Comparison of ENCODE assay signal across 23 mouse cellular contexts in genomic region chr8:75015981-75016380, GRCm38 (mm10). TPM values are rescaled to one million over a fixed set of nuclear protein-coding genes. Genes with fewer than 3 reads are reported as not detected.
DNase-seq lines count a peak whose midpoint lies in the region; ATAC-seq lines count a peak whose summit lies in the region.
"Had no signal": no experiment of that assay in that cellular context is flagged by ENCODE, and none has a peak within 500 bp of the region (broad histone marks: within the 10 kb centered on the region; RNA-seq: fewer than 3 reads in every experiment).

No protein-coding gene starts in this region.

- 60% methylated on average over 2 of the region's 2 CpGs for WGBS in embryonic facial prominence, embryonic 14.5 days
- 61% methylated on average over 2 of the region's 2 CpGs for WGBS in embryonic facial prominence, embryonic 10.5 days
- 45% methylated on average over 2 of the region's 2 CpGs for WGBS in liver, embryonic 12.5 days (ENCODE audit: insufficient replicate concordance)
- 60% methylated on average over 2 of the region's 2 CpGs for WGBS in forebrain, embryonic 10.5 days

- H3K36me3 ChIP-seq in embryonic facial prominence, embryonic 14.5 days (ENCODE audit: control insufficient read depth, insufficient read depth, low read length): peaks cover 34% of the 10 kb centered on the region
- H3K36me3 ChIP-seq in embryonic facial prominence, embryonic 10.5 days (replicated peaks): peaks cover 73% of the 10 kb centered on the region
- H3K36me3 ChIP-seq in liver, embryonic 12.5 days: peaks cover 34% of the 10 kb centered on the region
- H3K36me3 ChIP-seq in forebrain, embryonic 10.5 days (replicated peaks): peaks cover 75% of the 10 kb centered on the region
- H3K36me3 ChIP-seq: intestine, embryonic 15.5 days had no signal

- no peak overlapping the region for H3K27ac ChIP-seq in embryonic facial prominence, embryonic 14.5 days (replicated peaks; ENCODE audit: low read depth, low read length)
- no peak overlapping the region for H3K27ac ChIP-seq in embryonic facial prominence, embryonic 10.5 days (replicated peaks)
- H3K27ac ChIP-seq in liver, embryonic 12.5 days: peak overlapping the region; percentile 73
- no peak overlapping the region for H3K27ac ChIP-seq in forebrain, embryonic 10.5 days
- H3K27ac ChIP-seq: embryonic facial prominence, embryonic 13.5 days; forebrain, embryonic 12.5 days; heart, embryonic 10.5 days; hindbrain, embryonic 14.5 days; intestine, embryonic 15.5 days; neural tube, embryonic 12.5 days had no signal

- H3K4me3 ChIP-seq in embryonic facial prominence, embryonic 14.5 days (ENCODE audit: low read depth, low read length): no peak overlapping the region
- H3K4me3 ChIP-seq in embryonic facial prominence, embryonic 10.5 days: no peak overlapping the region
- no peak overlapping the region for H3K4me3 ChIP-seq in liver, embryonic 12.5 days
- no peak overlapping the region for H3K4me3 ChIP-seq in forebrain, embryonic 10.5 days
- H3K4me3 ChIP-seq: embryonic facial prominence, embryonic 13.5 days; forebrain, embryonic 12.5 days; heart, embryonic 10.5 days; intestine, embryonic 15.5 days; neural tube, embryonic 12.5 days had no signal

- peak; percentile 44; the same call in 1 of the 2 replicates for ATAC-seq in embryonic facial prominence, embryonic 14.5 days (ENCODE audit: low read depth)
- ATAC-seq in liver, embryonic 12.5 days: peak; percentile 91
- ATAC-seq in megakaryocyte-erythroid progenitor cell, adult 5-6 weeks (replicated peaks; ENCODE audit: low FRiP score, low TSS enrichment, poor library complexity, severe bottlenecking): peak; percentile 97
- ATAC-seq: intestine, embryonic 15.5 days; lung, postnatal 0 days had no signal

- DNase-seq in embryonic facial prominence, embryonic 14.5 days (ENCODE audit: low spot score): no peak
- DNase-seq in embryonic facial prominence, embryonic 10.5 days (ENCODE audit: low spot score): no peak
- peak; percentile 96 for DNase-seq in R1 (ENCODE audit: low read depth, low spot score)
- no peak for DNase-seq in right cerebral cortex, adult 18-20 months
- DNase-seq in layer of hippocampus, postnatal 14 days (ENCODE audit: low spot score in 2 of 2): no peak
- DNase-seq in forebrain, embryonic 10.5 days (ENCODE audit: extremely low spot score, low spot score): no peak
- DNase-seq: adrenal gland, adult 8-10 months; cerebellum, adult 11 months; cerebellum, postnatal 36 days; gastrocnemius, postnatal 25 days; heart, postnatal 14 days; kidney, postnatal 14 days; right cerebral cortex, postnatal 25 days; thymus, postnatal 14 days had no signal

- no peaks in the 10 kb centered on the region for H3K27me3 ChIP-seq in embryonic facial prominence, embryonic 14.5 days (replicated peaks; ENCODE audit: control insufficient read depth, insufficient read depth, low read length)
- H3K27me3 ChIP-seq in embryonic facial prominence, embryonic 10.5 days (replicated peaks; ENCODE audit: low read depth, poor library complexity, severe bottlenecking): no peaks in the 10 kb centered on the region
- H3K27me3 ChIP-seq in liver, embryonic 12.5 days (replicated peaks): no peaks in the 10 kb centered on the region
- H3K27me3 ChIP-seq in forebrain, embryonic 10.5 days (ENCODE audit: poor library complexity, severe bottlenecking): no peaks in the 10 kb centered on the region
- H3K27me3 ChIP-seq: embryonic facial prominence, embryonic 13.5 days; forebrain, embryonic 12.5 days; intestine, embryonic 15.5 days; neural tube, embryonic 12.5 days had no signal

- no peak overlapping the region for H3K9ac ChIP-seq in embryonic facial prominence, embryonic 14.5 days (ENCODE audit: low read depth, low read length)
- H3K9ac ChIP-seq in liver, embryonic 12.5 days: no peak overlapping the region
- H3K9ac ChIP-seq: embryonic facial prominence, embryonic 13.5 days; forebrain, embryonic 12.5 days; hindbrain, embryonic 14.5 days; intestine, embryonic 15.5 days; neural tube, embryonic 12.5 days had no signal

- no peak overlapping the region for H3K4me2 ChIP-seq in embryonic facial prominence, embryonic 14.5 days (ENCODE audit: low read depth, low read length)
- H3K4me2 ChIP-seq in liver, embryonic 12.5 days: no peak overlapping the region
- H3K4me2 ChIP-seq: embryonic facial prominence, embryonic 13.5 days; forebrain, embryonic 12.5 days; hindbrain, embryonic 14.5 days; intestine, embryonic 15.5 days; neural tube, embryonic 12.5 days had no signal

- no peaks in the 10 kb centered on the region for H3K9me3 ChIP-seq in embryonic facial prominence, embryonic 14.5 days (ENCODE audit: control insufficient read depth, low read length)
- H3K9me3 ChIP-seq in embryonic facial prominence, embryonic 10.5 days: no peaks in the 10 kb centered on the region
- H3K9me3 ChIP-seq in liver, embryonic 12.5 days (replicated peaks): no peaks in the 10 kb centered on the region
- H3K9me3 ChIP-seq in forebrain, embryonic 10.5 days: no peaks in the 10 kb centered on the region
- H3K9me3 ChIP-seq: embryonic facial prominence, embryonic 13.5 days; forebrain, embryonic 12.5 days; heart, embryonic 10.5 days; intestine, embryonic 15.5 days; neural tube, embryonic 12.5 days had no signal

- H3K4me1 ChIP-seq in embryonic facial prominence, embryonic 14.5 days (ENCODE audit: control insufficient read depth, insufficient read depth, low read length): no peaks in the 10 kb centered on the region; the same call in 1 of the 2 replicates
- H3K4me1 ChIP-seq in embryonic facial prominence, embryonic 10.5 days: peaks cover 11% of the 10 kb centered on the region
- H3K4me1 ChIP-seq in liver, embryonic 12.5 days: peaks cover 47% of the 10 kb centered on the region
- peaks cover 9% of the 10 kb centered on the region for H3K4me1 ChIP-seq in forebrain, embryonic 10.5 days
- H3K4me1 ChIP-seq: forebrain, embryonic 12.5 days; intestine, embryonic 15.5 days; neural tube, embryonic 12.5 days had no signal

RNA-seq across cellular contexts. Expression of gene Tom1, which starts 17.5 kb away (rescaled TPM):
- 40.0 and 46.2 TPM in 2 replicates for polyA plus RNA-seq in embryonic facial prominence, embryonic 14.5 days (2014; fragmentation: Nextera tagmentation; extraction: Ambion mirVana)
- 32.0 and 32.3 TPM in 2 replicates for polyA plus RNA-seq in embryonic facial prominence, embryonic 10.5 days (2016; fragmentation: Nextera tagmentation; extraction: Ambion mirVana)
- 14.6 and 16.1 TPM in 2 replicates for polyA plus RNA-seq in liver, embryonic 12.5 days (2016; fragmentation: Nextera tagmentation; extraction: Ambion mirVana)
- total RNA-seq in megakaryocyte-erythroid progenitor cell, adult 5-6 weeks (2014; fragmentation: Nextera tagmentation): 14.1 and 22.2 TPM in 2 replicates
- 8.5 and 17.3 TPM in 2 replicates for total RNA-seq in megakaryocyte-erythroid progenitor cell, adult 5-6 weeks (2017)
- total RNA-seq in layer of hippocampus, postnatal 14 days (2021): 10 to 100 TPM; 33.3 to 35.6 TPM
- 28.9 and 30.0 TPM in 2 replicates for polyA plus RNA-seq in forebrain, embryonic 10.5 days (2016; fragmentation: Nextera tagmentation; extraction: Ambion mirVana)

RNA-seq across cellular contexts. Expression of gene Hmgxb4, which starts 22.8 kb away (rescaled TPM):
- 37.7 and 46.7 TPM in 2 replicates for polyA plus RNA-seq in embryonic facial prominence, embryonic 14.5 days (2014; fragmentation: Nextera tagmentation; extraction: Ambion mirVana)
- polyA plus RNA-seq in embryonic facial prominence, embryonic 10.5 days (2016; fragmentation: Nextera tagmentation; extraction: Ambion mirVana): 46.3 and 46.4 TPM in 2 replicates
- polyA plus RNA-seq in liver, embryonic 12.5 days (2016; fragmentation: Nextera tagmentation; extraction: Ambion mirVana): 17.6 and 18.3 TPM in 2 replicates
- 42.9 and 63.2 TPM in 2 replicates for total RNA-seq in megakaryocyte-erythroid progenitor cell, adult 5-6 weeks (2014; fragmentation: Nextera tagmentation)
- 36.8 and 65.7 TPM in 2 replicates for total RNA-seq in megakaryocyte-erythroid progenitor cell, adult 5-6 weeks (2017)
- total RNA-seq in layer of hippocampus, postnatal 14 days (2021): 10 to 100 TPM; 26.4 to 27.9 TPM
- polyA plus RNA-seq in forebrain, embryonic 10.5 days (2016; fragmentation: Nextera tagmentation; extraction: Ambion mirVana): 49.5 and 51.2 TPM in 2 replicates

Comparison
In these comparisons a context has a peak if more than half of its experiments do, and no peak if none do; other contexts are left out.
1. ATAC-seq: peak in every context shown above with its lines; median percentile 97 in megakaryocyte-erythroid progenitor cell, adult 5-6 weeks; 91 in liver, embryonic 12.5 days; 44 in embryonic facial prominence, embryonic 14.5 days.